Mouse (Mus musculus) forebrain, postnatal 0 days (tissue): ENCODE measurements at regions not wholly inside any gene's neighbourhood (a gene's known extent, or its start where the extent isn't known, plus 50 kb on each side); places are given as distances from the start of the nearest gene placed in this dataset.

Experiments
- ATAC-seq: fragments of 200-750 bp; cut with Nextera tagmentation; 2 replicates; pipeline ENCODE4 v1.8.0; 2017; ENCODE audit warnings: mild to moderate bottlenecking, moderate library complexity
- DNase-seq: peaks from one replicate; pipeline ENCODE4 v3.0.0-alpha.2; 2015
- H3K27ac ChIP-seq: fragments of 300-500 bp; sonication (generic); 2 replicates; pipeline ENCODE4 v1.5.1; 2014; ENCODE audit warnings: low read depth, mild to moderate bottlenecking, antibody characterized with exemption, low read length, moderate library complexity, mixed read lengths
- H3K27me3 ChIP-seq: fragments of 300-500 bp; sonication (generic); 2 replicates; pipeline ENCODE4 v1.6.1; 2014; ENCODE audit warnings: mild to moderate bottlenecking, low read length, mixed read lengths; ENCODE audit not compliant: insufficient read depth
- H3K36me3 ChIP-seq: fragments of 300-500 bp; sonication (generic); 2 replicates; pipeline ENCODE4 v1.6.1; 2014; ENCODE audit warnings: mild to moderate bottlenecking, moderate library complexity; ENCODE audit not compliant: insufficient read depth
- H3K4me1 ChIP-seq: fragments of 300-500 bp; sonication (generic); 2 replicates; pipeline ENCODE4 v1.6.1; 2014; ENCODE audit warnings: antibody characterized with exemption; ENCODE audit not compliant: insufficient read depth
- H3K4me2 ChIP-seq: fragments of 300-500 bp; sonication (generic); 2 replicates; pipeline ENCODE4 v1.6.1; 2014; ENCODE audit warnings: low read depth, mild to moderate bottlenecking, moderate library complexity
- H3K4me3 ChIP-seq: fragments of 300-500 bp; sonication (generic); 2 replicates; pipeline ENCODE4 v1.5.1; 2014; ENCODE audit warnings: low read depth, low read length, mixed read lengths
- H3K9ac ChIP-seq: fragments of 300-500 bp; sonication (generic); 2 replicates; pipeline ENCODE4 v1.6.1; 2014; ENCODE audit warnings: mild to moderate bottlenecking
- H3K9me3 ChIP-seq: fragments of 300-500 bp; sonication (generic); 2 replicates; pipeline ENCODE4 v1.6.1; 2016; ENCODE audit warnings: low read length
- CTCF ChIP-seq: sonication (generic); IDR thresholded peaks from 2 replicates; pipeline ENCODE4 v1.5.1; 2016; ENCODE audit warnings: antibody characterized with exemption, control low read depth, low read depth
- WGBS: fragments of 180-500 bp; shearing (Covaris S2); extraction: QIAGEN DNeasy Blood & Tissue Kit; methylation state at CpG from one replicate; pipeline ENCODE4 v1.1.7; 2014; 5-methylcytosine and 5-hydroxymethylcytosine counted together

GRCm38 (mm10) chr14:114952280-114952679 lies 139.7 kb upstream of the Gpc5 start:
- no peak for DNase-seq
- H3K9me3 ChIP-seq, result no peaks in the 10 kb centered on the region
- H3K4me2 ChIP-seq, result no peak overlapping the region
- WGBS, result 20% methylated on average over 5 of the region's 5 CpGs
- no peaks in the 10 kb centered on the region for H3K4me1 ChIP-seq
- no peak overlapping the region for H3K9ac ChIP-seq
- no peak overlapping the region for H3K27ac ChIP-seq
- no peak overlapping the region for H3K4me3 ChIP-seq
- no peak for ATAC-seq
- no peaks in the 10 kb centered on the region for H3K36me3 ChIP-seq
- H3K27me3 ChIP-seq, result no peaks in the 10 kb centered on the region
- TF ChIP-seq CTCF, result no peak

- Histone ChIP-seq H3K27ac (no peak overlapping the region), H3K36me3 (no peaks in the 10 kb centered on the region), H3K9ac (no peak overlapping the region), H3K4me1 (no peaks in the 10 kb centered on the region), H3K9me3 (no peaks in the 10 kb centered on the region), H3K27me3 (no peaks in the 10 kb centered on the region), H3K4me3 (no peak overlapping the region), H3K4me2 (no peak overlapping the region)
- no peak for ATAC-seq
- DNase-seq, result no peak
- no peak for TF ChIP-seq CTCF
- 65% methylated on average over 4 of the region's 4 CpGs for WGBS
Observed at GRCm38 (mm10) chr14:114953070-114953665, 138.8 kb upstream of the Gpc5 start.

- Histone ChIP-seq H3K4me1 (no peaks in the 10 kb centered on the region), H3K4me2 (no peak overlapping the region), H3K9ac (no peak overlapping the region), H3K27me3 (no peaks in the 10 kb centered on the region), H3K36me3 (no peaks in the 10 kb centered on the region), H3K4me3 (no peak overlapping the region), H3K27ac (no peak overlapping the region), H3K9me3 (no peaks in the 10 kb centered on the region)
- no peak for ATAC-seq
- no peak for TF ChIP-seq CTCF
- WGBS, result 22% methylated on average over 4 of the region's 4 CpGs
- DNase-seq, result no peak
Observed at GRCm38 (mm10) chr14:114954287-114954686, 137.7 kb upstream of the Gpc5 start.

GRCm38 (mm10) chr14:114955572-114955971 lies 136.4 kb upstream of the Gpc5 start:
- no peaks in the 10 kb centered on the region for H3K9me3 ChIP-seq
- no peak overlapping the region for H3K9ac ChIP-seq
- TF ChIP-seq CTCF, result no peak
- no peak overlapping the region for H3K4me3 ChIP-seq
- no peak for DNase-seq
- H3K36me3 ChIP-seq, result no peaks in the 10 kb centered on the region
- H3K4me1 ChIP-seq, result no peaks in the 10 kb centered on the region
- WGBS, result 73% methylated on average over 2 of the region's 2 CpGs
- no peak for ATAC-seq
- no peaks in the 10 kb centered on the region for H3K27me3 ChIP-seq
- H3K27ac ChIP-seq, result no peak overlapping the region
- no peak overlapping the region for H3K4me2 ChIP-seq

GRCm38 (mm10) chr14:114960273-114960672 lies 131.7 kb upstream of the Gpc5 start:
- no peak overlapping the region for H3K9ac ChIP-seq
- no peak for TF ChIP-seq CTCF
- DNase-seq (no peak), ATAC-seq (no peak)
- no peak overlapping the region for H3K27ac ChIP-seq
- H3K27me3 ChIP-seq, result no peaks in the 10 kb centered on the region
- H3K36me3 ChIP-seq, result no peaks in the 10 kb centered on the region
- H3K4me3 ChIP-seq, result no peak overlapping the region
- no peaks in the 10 kb centered on the region for H3K9me3 ChIP-seq
- WGBS, result 12% methylated on average over 5 of the region's 5 CpGs
- no peak overlapping the region for H3K4me2 ChIP-seq
- H3K4me1 ChIP-seq, result no peaks in the 10 kb centered on the region

- H3K27ac ChIP-seq, result no peak overlapping the region
- no peak overlapping the region for H3K4me2 ChIP-seq
- WGBS, result 52% methylated on average over 3 of the region's 3 CpGs
- no peaks in the 10 kb centered on the region for H3K36me3 ChIP-seq
- no peak overlapping the region for H3K9ac ChIP-seq
- H3K4me3 ChIP-seq, result no peak overlapping the region
- no peak for TF ChIP-seq CTCF
- H3K27me3 ChIP-seq, result no peaks in the 10 kb centered on the region
- no peaks in the 10 kb centered on the region for H3K9me3 ChIP-seq
- DNase-seq (no peak), ATAC-seq (no peak)
- no peaks in the 10 kb centered on the region for H3K4me1 ChIP-seq
Observed at GRCm38 (mm10) chr14:114965941-114966340, 126.1 kb upstream of the Gpc5 start.

- no peaks in the 10 kb centered on the region for H3K36me3 ChIP-seq
- no peaks in the 10 kb centered on the region for H3K9me3 ChIP-seq
- no peak overlapping the region for H3K4me3 ChIP-seq
- ATAC-seq (peak; percentile 91), DNase-seq (peak; percentile 64)
- no peak overlapping the region for H3K4me2 ChIP-seq
- H3K4me1 ChIP-seq, result no peaks in the 10 kb centered on the region
- 61% methylated on average over 3 of the region's 3 CpGs for WGBS
- no peak overlapping the region for H3K9ac ChIP-seq
- no peaks in the 10 kb centered on the region for H3K27me3 ChIP-seq
- TF ChIP-seq CTCF, result no peak
- H3K27ac ChIP-seq, result no peak overlapping the region
Observed at GRCm38 (mm10) chr14:114969020-114969419, 123.0 kb upstream of the Gpc5 start.

GRCm38 (mm10) chr14:114981120-114981519 lies 110.9 kb upstream of the Gpc5 start:
- H3K36me3 ChIP-seq, result no peaks in the 10 kb centered on the region
- no peaks in the 10 kb centered on the region for H3K9me3 ChIP-seq
- peak; percentile 70 for TF ChIP-seq CTCF
- no peak overlapping the region for H3K4me2 ChIP-seq
- DNase-seq, result peak; percentile 78
- H3K4me1 ChIP-seq, result no peaks in the 10 kb centered on the region
- WGBS, result 42% methylated on average over 3 of the region's 3 CpGs
- no peak overlapping the region for H3K4me3 ChIP-seq
- ATAC-seq, result peak; percentile 66; the same call in 1 of the 2 replicates
- H3K27ac ChIP-seq, result no peak overlapping the region
- H3K27me3 ChIP-seq, result no peaks in the 10 kb centered on the region
- H3K9ac ChIP-seq, result no peak overlapping the region
